Mouse (Mus musculus): ENCODE data around the gene Ccar1. TPM values are rescaled to one million over a fixed set of nuclear protein-coding genes. Genes with fewer than 3 reads are reported as not detected.
"Not testable (repeated sequence)": the region's sequence is repeated elsewhere in the genome, so short reads cannot be mapped to it uniquely, and the experiment has no call there.

Ccar1 gene
- polyA plus RNA-seq, 1 experiment from 2014 or later, result 153 TPM

DNA sequence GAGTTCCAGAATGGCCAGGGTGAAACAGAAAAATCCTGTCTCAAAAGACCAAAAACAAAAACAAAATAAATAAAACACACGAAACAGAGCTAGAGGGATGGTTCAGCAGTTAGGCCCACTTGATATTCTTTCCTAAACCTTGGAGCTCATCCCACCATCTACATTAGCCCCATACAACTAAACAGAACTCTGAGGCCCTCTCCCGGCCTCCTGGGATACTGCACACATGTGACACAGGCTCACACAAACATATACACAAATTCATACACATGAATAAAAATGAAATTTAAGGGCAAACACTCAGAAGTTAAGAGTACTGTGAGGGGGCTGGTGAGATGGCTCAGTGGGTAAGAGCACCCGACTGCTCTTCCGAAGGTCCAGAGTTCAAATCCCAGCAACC, 2.1 kb upstream of the Ccar1 start:
- H3K4me2 ChIP-seq, result no peak overlapping the region
- H3K27me3 ChIP-seq, result no peaks in the 10 kb centered on the region
- 94% methylated on average over 4 of the region's 4 CpGs for WGBS
- peaks cover 12% of the 10 kb centered on the region for H3K36me3 ChIP-seq
- peaks cover 7% of the 10 kb centered on the region; the same call in 1 of the 2 replicates for H3K4me1 ChIP-seq
- no peak for ATAC-seq (replicated peaks; ENCODE audit: low FRiP score)
- no peak overlapping the region for H3K9ac ChIP-seq
- H3K27ac ChIP-seq, result no peak overlapping the region
- H3K4me3 ChIP-seq (replicated peaks), result no peak overlapping the region
- H3K9me3 ChIP-seq (replicated peaks), result no peaks in the 10 kb centered on the region

DNA sequence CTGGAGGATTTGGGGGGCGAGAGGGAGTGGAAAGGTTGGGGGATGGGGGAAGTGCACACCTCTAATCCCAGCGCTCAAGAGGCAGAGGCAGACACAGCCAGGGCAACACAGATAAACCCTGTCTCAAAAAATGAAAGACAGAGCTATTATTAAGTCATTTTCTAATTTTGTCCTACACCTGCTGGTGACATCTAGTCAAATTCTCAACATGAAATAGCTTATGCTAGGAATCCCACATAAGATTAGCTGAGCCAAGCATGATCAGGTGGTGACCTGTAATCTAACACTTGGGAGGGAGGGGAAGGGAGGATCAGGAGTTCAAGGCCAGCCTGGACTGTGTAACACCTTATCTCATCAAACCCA, 986 bp upstream of the Ccar1 start:
- Histone ChIP-seq H3K27ac (peak overlapping the region; percentile 98), H3K4me3 (replicated peaks) (peak overlapping the region; percentile 98), H3K36me3 (peaks cover 23% of the 10 kb centered on the region), H3K4me1 (peaks cover 12% of the 10 kb centered on the region; the same call in 1 of the 2 replicates), H3K9ac (no peak overlapping the region), H3K4me2 (peak overlapping the region; percentile 62), H3K27me3 (no peaks in the 10 kb centered on the region), H3K9me3 (replicated peaks) (no peaks in the 10 kb centered on the region)
- 50% methylated on average over 2 of the region's 2 CpGs for WGBS
- ATAC-seq (replicated peaks; ENCODE audit: low FRiP score), result no peak

DNA sequence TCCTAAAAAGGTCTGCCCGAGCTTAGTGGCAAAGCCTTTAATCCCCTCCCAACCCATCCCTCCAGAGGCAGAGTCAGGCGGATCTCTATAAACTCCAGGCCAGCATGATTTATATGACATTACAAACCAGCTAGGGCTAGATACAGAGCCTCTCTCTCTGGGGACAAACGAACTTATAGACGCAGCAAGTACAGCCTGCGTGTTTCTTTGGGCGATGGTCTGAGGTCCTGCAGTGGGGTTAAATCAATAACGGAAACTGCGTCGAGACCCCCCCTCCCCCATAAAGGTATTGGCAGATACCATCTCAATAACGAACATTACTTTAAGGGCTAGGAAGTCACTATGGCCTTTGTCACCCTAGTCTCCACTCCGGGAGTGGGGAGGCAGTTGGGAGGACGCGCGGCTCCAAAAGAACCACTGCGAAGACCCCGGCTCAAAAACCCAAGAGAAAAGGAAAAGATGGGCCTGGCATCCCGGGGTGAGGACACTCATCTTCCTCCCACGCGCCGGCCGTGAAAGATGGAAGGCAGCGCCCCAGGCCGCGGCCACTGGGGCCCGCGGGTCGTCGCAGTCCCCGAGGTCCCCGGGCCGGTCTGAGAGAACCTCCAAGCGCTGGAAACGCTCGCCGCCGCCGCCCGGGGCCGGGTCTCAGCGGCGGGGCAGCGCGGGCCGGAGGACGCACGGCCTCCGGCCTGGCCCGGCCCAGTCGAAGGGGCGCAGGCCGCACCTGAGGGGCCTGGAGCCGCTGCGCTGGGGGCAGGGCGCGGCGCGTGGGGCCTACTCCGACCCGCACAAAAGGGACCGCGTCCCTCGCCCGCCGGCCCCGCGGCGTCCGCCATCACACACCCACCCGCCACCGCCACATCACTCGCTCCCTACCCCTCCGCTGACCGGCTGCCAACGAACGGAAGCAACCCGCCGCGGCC, 572 bp downstream of the Ccar1 start:
- no peaks in the 10 kb centered on the region for H3K27me3 ChIP-seq
- H3K36me3 ChIP-seq, result peaks cover 38% of the 10 kb centered on the region
- peak overlapping the region; percentile 99 for H3K9ac ChIP-seq
- under 1% methylated on average over 65 of the region's 78 CpGs for WGBS
- ATAC-seq (replicated peaks; ENCODE audit: low FRiP score), result peak; percentile 85
- peak overlapping the region; percentile 98 for H3K27ac ChIP-seq
- H3K4me2 ChIP-seq, result peak overlapping the region; percentile 62
- peak overlapping the region; percentile 98 for H3K4me3 ChIP-seq (replicated peaks)
- no peaks in the 10 kb centered on the region for H3K9me3 ChIP-seq (replicated peaks)
- H3K4me1 ChIP-seq, result peaks cover 12% of the 10 kb centered on the region; the same call in 1 of the 2 replicates

DNA sequence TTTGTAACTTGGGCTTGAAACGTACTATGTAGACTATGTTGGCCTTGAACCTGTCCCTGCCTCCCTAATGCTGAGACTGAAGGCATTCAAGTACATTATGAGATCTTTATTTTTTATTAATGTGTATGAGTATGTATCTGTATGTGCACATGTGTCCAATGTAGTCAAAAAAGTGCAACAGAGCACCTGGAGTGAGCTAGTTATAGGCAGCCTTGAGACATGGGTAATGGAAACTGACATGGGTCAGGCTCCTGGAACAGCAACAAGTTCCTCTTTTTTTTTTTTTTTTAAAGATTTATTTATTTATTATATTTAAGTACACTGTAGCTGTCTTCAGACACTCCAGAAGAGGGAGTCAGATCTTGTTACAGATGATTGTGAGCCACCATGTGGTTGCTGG, 10.3 kb downstream of the Ccar1 start:
- peaks cover 98% of the 10 kb centered on the region for H3K36me3 ChIP-seq
- H3K4me1 ChIP-seq; H3K9ac ChIP-seq; H3K27me3 ChIP-seq; ATAC-seq (replicated peaks; ENCODE audit: low FRiP score); H3K4me2 ChIP-seq; H3K4me3 ChIP-seq (replicated peaks); H3K27ac ChIP-seq; H3K9me3 ChIP-seq (replicated peaks): not testable (repeated sequence)
- WGBS, result 91% methylated on average over 1 of the region's 1 CpGs

DNA sequence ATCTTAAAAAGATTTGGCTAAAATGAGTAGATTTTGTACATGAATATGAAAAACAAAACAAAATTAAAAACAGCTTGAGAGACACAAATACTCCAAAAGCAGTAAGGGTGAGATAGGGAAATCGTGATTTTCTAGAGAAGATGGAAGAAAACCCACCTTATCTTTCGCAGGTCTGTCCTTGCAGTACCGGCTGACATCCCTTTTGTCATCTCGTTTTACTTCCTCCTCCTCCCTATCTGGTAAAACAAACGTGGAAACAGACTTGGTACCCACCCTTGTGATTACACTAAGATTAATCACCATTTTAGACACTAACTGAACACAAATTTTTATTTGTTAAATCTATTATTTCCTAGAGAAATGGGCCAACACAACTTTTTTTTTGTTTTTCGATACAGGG, 41.3 kb downstream of the Ccar1 start:
- no peaks in the 10 kb centered on the region for H3K27me3 ChIP-seq
- ATAC-seq (replicated peaks; ENCODE audit: low FRiP score), result no peak
- 78% methylated on average over 6 of the region's 6 CpGs for WGBS
- peaks cover 94% of the 10 kb centered on the region for H3K36me3 ChIP-seq
- H3K27ac ChIP-seq, result no peak overlapping the region
- H3K9me3 ChIP-seq (replicated peaks), result no peaks in the 10 kb centered on the region
- no peak overlapping the region for H3K9ac ChIP-seq
- no peak overlapping the region for H3K4me2 ChIP-seq
- no peaks in the 10 kb centered on the region for H3K4me1 ChIP-seq
- no peak overlapping the region for H3K4me3 ChIP-seq (replicated peaks)

DNA sequence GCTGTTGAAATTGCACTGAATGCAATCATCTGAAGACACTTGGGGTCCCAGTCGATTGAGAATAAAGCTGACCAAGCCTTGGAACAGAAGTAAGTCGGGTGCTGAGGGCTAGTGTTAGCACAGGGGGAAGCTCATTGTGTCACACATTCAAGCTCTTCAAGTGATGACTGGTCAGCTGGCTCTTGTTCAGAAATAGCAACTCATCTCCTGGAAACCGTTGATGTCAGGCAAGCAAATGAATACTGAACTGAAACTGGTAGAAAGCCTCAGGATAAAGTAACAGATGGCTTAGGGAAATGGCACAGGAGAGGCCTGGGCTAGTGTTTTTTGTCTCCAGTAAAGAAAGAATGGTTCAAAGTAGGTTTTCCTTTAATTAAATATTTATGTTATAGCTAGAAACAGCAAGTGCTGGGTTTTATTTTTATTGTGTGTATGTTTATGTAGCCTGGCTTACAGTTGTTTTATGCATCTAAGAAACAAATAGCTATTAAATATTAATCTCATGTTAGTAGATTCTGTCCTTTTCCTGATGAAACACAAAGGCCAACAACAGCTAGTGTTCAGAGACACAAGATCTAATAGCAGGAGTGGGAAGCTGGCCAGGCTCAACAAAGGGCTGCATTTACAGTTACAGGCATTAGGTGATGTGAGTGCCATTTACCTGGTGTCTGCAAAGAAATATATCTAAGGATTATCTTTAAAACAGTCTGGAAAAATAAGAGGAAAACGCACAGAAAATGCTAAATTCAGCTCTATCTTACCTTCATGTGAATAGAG, 51.9 kb downstream of the Ccar1 start:
- ATAC-seq (replicated peaks; ENCODE audit: low FRiP score), result no peak

DNA sequence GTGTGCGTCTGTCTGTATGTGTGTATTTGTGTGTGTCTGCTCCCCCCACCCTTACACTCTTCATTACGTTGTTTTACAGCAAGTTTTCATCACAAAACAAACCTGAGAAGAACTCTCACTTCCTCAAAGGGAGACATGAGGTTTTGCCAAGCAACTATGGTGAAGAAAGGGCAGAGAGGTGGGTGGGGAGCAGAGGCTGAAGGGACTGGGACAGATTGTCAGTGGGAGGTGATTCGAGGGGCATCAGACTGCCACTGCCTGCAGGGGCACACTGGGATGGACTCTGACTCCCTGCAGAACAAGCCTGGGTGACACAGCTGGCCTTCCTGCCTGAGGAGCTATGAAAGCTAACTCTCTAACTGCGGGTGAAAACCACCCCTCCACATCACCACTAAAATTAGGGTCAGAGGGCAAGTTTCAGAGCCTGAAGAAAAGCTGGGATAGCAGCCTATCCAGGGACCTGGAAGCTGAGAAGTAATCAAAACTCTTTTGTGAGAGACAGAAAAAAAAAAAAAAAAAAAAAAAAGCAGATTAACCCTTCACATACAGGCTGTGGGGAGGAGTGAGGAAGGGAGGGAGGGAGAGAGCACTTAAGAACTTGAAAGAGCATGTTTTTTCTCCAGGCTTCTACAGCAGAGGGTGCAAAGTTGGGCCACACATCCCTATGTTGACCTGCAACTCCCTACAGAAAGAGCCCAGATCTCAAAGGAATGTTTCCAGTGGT, 55.0 kb downstream of the Ccar1 start:
- H3K27me3 ChIP-seq, result no peaks in the 10 kb centered on the region
- H3K9ac ChIP-seq, result no peak overlapping the region
- H3K4me3 ChIP-seq (replicated peaks), result no peak overlapping the region
- peaks cover 30% of the 10 kb centered on the region for H3K36me3 ChIP-seq
- 0 out of 2 replicates have a peak, but pooled peaks cover 6% of the 10 kb centered on the region for H3K4me1 ChIP-seq
- no peak overlapping the region for H3K4me2 ChIP-seq
- 0 out of 2 replicates have a peak, but pooled peaks have one; percentile 43 for ATAC-seq (replicated peaks; ENCODE audit: low FRiP score)
- no peaks in the 10 kb centered on the region for H3K9me3 ChIP-seq (replicated peaks)
- WGBS, result 25% methylated on average over 4 of the region's 4 CpGs
- H3K27ac ChIP-seq, result no peak overlapping the region

More for the DNA sequence above, 51.9 kb downstream of the Ccar1 start:
- Histone ChIP-seq H3K9me3 (replicated peaks) (no peaks in the 10 kb centered on the region), H3K4me1 (0 out of 2 replicates have a peak, but pooled peaks cover 6% of the 10 kb centered on the region), H3K9ac (no peak overlapping the region), H3K4me2 (no peak overlapping the region), H3K27me3 (no peaks in the 10 kb centered on the region), H3K36me3 (peaks cover 52% of the 10 kb centered on the region), H3K27ac (no peak overlapping the region), H3K4me3 (replicated peaks) (no peak overlapping the region)
- WGBS, result 91% methylated on average over 4 of the region's 4 CpGs

DNA sequence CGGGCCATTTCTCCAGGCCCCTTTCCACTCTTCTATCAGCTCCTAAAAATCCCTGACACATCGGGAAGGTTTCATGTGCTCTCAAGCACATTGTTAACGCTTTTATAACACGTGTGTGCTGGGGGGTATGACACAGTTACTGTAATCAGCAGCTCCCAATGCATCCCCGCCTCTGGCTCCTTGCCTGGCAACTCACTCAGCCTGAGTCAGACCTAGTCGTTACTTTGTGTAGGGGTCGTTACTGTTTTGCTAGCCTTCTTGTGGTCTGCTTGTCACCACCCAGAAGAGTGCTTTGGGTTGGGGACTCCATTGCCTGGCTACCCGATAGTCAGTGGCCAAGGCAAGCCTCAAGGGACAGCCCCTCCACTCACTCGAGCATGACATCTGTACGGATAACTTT, 61.3 kb downstream of the Ccar1 start:
- no peak for ATAC-seq (replicated peaks; ENCODE audit: low FRiP score)
- Histone ChIP-seq H3K9ac (no peak overlapping the region), H3K4me3 (replicated peaks) (no peak overlapping the region), H3K9me3 (replicated peaks) (no peaks in the 10 kb centered on the region), H3K27me3 (peaks cover 3% of the 10 kb centered on the region; the same call in 1 of the 2 replicates), H3K27ac (no peak overlapping the region), H3K4me1 (peaks cover 7% of the 10 kb centered on the region), H3K4me2 (no peak overlapping the region), H3K36me3 (no peaks in the 10 kb centered on the region)
- 60% methylated on average over 10 of the region's 10 CpGs for WGBS

DNA sequence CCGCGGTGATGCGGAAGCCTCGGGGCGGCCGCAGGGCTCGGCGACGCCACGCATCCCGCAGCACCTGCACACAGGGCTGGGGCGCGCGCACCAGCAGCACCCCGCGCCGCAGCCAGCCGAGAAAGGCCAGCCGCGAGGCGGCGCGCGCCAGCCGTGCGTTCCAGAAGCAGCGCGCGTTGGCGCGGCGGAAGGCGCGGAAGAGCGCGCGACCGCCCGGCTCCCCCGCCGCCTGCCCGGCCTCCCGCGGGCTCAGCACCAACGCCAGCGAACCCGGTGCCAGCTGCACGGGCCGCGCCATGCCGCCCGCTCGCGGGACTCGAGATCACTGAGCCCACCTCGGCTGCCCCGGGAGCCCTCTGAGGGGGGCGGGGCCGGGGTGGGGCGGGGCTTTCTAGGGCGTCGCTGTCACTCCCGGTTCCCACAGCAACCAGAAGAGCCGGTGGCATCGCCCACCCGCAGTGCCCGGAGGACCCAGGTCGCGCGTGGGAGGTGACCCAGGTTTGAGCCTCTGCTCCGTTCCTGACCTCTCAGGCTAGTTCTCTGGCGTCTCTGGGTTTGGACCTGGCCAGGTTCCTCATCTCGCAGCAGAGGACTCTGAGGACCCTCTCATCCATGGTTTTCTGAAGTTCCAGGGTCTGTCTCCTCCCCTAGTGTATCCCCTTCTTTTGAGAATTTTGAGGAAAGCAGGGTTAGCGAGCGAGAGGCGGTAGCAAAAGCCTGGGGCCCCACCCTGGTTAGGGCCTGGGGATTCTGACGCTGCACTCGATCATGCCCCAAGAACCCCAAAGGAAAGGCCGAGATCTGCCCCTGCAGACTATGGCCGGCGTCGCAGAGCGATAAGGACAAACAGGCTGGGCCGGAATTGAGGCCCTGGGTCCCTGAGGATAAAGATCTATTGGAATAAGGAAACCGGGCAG, 66.1 kb downstream of the Ccar1 start, which contains the start of gene Stox1:
Gene Stox1 (minus strand): TSS at position 358 of the 917 bp plus-strand sequence.
- no peaks in the 10 kb centered on the region for H3K36me3 ChIP-seq
- H3K9ac ChIP-seq, result peak within 1 kb of the TSS; percentile 62
- 1% methylated on average over 76 of the region's 85 CpGs for WGBS
- peak within 1 kb of the TSS; percentile 96 for H3K4me2 ChIP-seq
- no peak within 1 kb of the TSS for H3K27ac ChIP-seq
- H3K4me1 ChIP-seq, result peaks cover 20% of the 10 kb centered on the region
- no peaks in the 10 kb centered on the region for H3K9me3 ChIP-seq (replicated peaks)
- peak within 1 kb of the TSS; percentile 82 for H3K4me3 ChIP-seq (replicated peaks)
- H3K27me3 ChIP-seq, result peaks cover 21% of the 10 kb centered on the region; the same call in 1 of the 2 replicates
- peak; percentile 85 for ATAC-seq (replicated peaks; ENCODE audit: low FRiP score)

DNA sequence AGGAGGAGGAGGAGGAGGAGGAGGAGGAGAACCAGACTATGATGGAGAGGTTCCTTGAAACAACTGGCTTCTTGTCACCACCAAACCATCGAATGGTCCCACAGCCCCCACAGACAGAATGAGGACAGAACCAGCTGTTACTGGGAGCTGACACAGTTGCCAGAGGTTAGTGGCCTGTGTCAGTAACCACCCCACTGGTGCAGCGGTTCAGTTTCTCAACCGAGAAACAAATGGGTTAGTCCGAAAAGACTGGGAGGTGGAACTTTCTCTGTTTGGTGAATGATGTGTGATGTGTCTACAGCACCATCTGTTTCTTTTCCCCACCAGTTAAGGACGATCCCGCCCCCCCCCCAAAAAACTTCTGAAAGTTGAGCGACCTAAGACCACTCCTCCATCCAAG, 67.2 kb downstream of the Ccar1 start:
- H3K27me3 ChIP-seq, result peaks cover 21% of the 10 kb centered on the region; the same call in 1 of the 2 replicates
- no peaks in the 10 kb centered on the region for H3K9me3 ChIP-seq (replicated peaks)
- H3K9ac ChIP-seq, result no peak overlapping the region
- no peak overlapping the region for H3K27ac ChIP-seq
- peaks cover 20% of the 10 kb centered on the region for H3K4me1 ChIP-seq
- peak overlapping the region; percentile 96 for H3K4me2 ChIP-seq
- peak overlapping the region; percentile 82 for H3K4me3 ChIP-seq (replicated peaks)
- no peak for ATAC-seq (replicated peaks; ENCODE audit: low FRiP score)
- no peaks in the 10 kb centered on the region for H3K36me3 ChIP-seq
- WGBS, result 8% methylated on average over 7 of the region's 7 CpGs

DNA sequence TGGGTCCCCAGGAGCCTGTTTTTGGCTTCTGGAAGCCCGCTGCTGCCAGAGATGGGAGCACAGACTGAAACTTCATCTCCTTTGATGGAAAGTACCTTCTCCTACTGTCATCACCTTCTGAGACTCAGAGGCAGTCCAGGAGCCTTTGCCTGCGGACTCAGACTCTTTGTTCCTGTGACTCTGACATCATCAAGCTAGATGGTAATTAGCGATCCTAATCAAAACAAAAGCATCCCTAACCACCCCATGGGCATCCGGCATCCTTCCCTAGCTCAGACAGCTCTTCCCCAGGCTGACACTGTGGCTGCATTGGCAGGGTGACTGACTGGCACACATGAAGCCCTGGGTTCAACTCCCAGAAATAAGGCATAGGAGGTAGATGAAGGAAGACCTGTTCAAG, 69.4 kb downstream of the Ccar1 start:
- no peak overlapping the region for H3K4me3 ChIP-seq (replicated peaks)
- no peak overlapping the region for H3K9ac ChIP-seq
- no peak overlapping the region for H3K4me2 ChIP-seq
- H3K27me3 ChIP-seq, result peaks cover 21% of the 10 kb centered on the region; the same call in 1 of the 2 replicates
- H3K9me3 ChIP-seq (replicated peaks), result no peaks in the 10 kb centered on the region
- WGBS, result 33% methylated on average over 4 of the region's 4 CpGs
- no peak overlapping the region for H3K27ac ChIP-seq
- ATAC-seq (replicated peaks; ENCODE audit: low FRiP score), result no peak
- no peaks in the 10 kb centered on the region for H3K36me3 ChIP-seq
- H3K4me1 ChIP-seq, result peaks cover 20% of the 10 kb centered on the region
